In genomic region chr3:96487596-96488289, GRCm38 (mm10) we compare ENCODE assay signal across 8 mouse cellular contexts. TPM values are rescaled to one million over a fixed set of nuclear protein-coding genes. Genes with fewer than 3 reads are reported as not detected.
DNase-seq lines count a peak whose midpoint lies in the region; ATAC-seq lines count a peak whose summit lies in the region.

No protein-coding gene starts in this region.

- peak overlapping the region; percentile 65 for H3K9ac ChIP-seq in embryonic facial prominence, embryonic 13.5 days
- H3K9ac ChIP-seq in hindbrain, embryonic 12.5 days = peak overlapping the region; percentile 41
- H3K9ac ChIP-seq in liver, embryonic 11.5 days (ENCODE audit: low read depth, low read length) = peak overlapping the region; percentile 70

- ATAC-seq in embryonic facial prominence, embryonic 13.5 days (ENCODE audit: insufficient number of reproducible peaks, insufficient read depth, low FRiP score, low TSS enrichment, low read depth) = no peak
- 0 out of 2 replicates have a peak, but pooled peaks have one; percentile 2 for ATAC-seq in hindbrain, embryonic 12.5 days (ENCODE audit: low FRiP score)
- no peak for ATAC-seq in liver, embryonic 11.5 days (replicated peaks; ENCODE audit: low FRiP score)

- peak overlapping the region; percentile 79 for H3K27ac ChIP-seq in embryonic facial prominence, embryonic 13.5 days
- H3K27ac ChIP-seq in hindbrain, embryonic 12.5 days = peak overlapping the region; percentile 84
- peak overlapping the region; percentile 96 for H3K27ac ChIP-seq in liver, embryonic 11.5 days (ENCODE audit: low read depth, low read length)

- peaks cover 7% of the 10 kb centered on the region; the same call in 1 of the 2 replicates for H3K4me1 ChIP-seq in embryonic facial prominence, embryonic 13.5 days
- peaks cover 6% of the 10 kb centered on the region; the same call in 1 of the 2 replicates for H3K4me1 ChIP-seq in hindbrain, embryonic 12.5 days
- H3K4me1 ChIP-seq in liver, embryonic 11.5 days (replicated peaks; ENCODE audit: control insufficient read depth, insufficient read depth, low read length) = peaks cover 15% of the 10 kb centered on the region

- H3K36me3 ChIP-seq in embryonic facial prominence, embryonic 13.5 days = no peaks in the 10 kb centered on the region
- no peaks in the 10 kb centered on the region for H3K36me3 ChIP-seq in hindbrain, embryonic 12.5 days
- H3K36me3 ChIP-seq in liver, embryonic 11.5 days (ENCODE audit: control insufficient read depth, insufficient read depth, low read length) = no peaks in the 10 kb centered on the region

- H3K4me3 ChIP-seq in embryonic facial prominence, embryonic 13.5 days = peak overlapping the region; percentile 42
- peak overlapping the region; percentile 26 for H3K4me3 ChIP-seq in hindbrain, embryonic 12.5 days
- peak overlapping the region; percentile 43 for H3K4me3 ChIP-seq in liver, embryonic 11.5 days (ENCODE audit: low read depth, low read length)

- peak overlapping the region; percentile 62 for H3K4me2 ChIP-seq in embryonic facial prominence, embryonic 13.5 days
- peak overlapping the region; percentile 56 for H3K4me2 ChIP-seq in hindbrain, embryonic 12.5 days (replicated peaks)
- H3K4me2 ChIP-seq in liver, embryonic 11.5 days = peak overlapping the region; percentile 81

- WGBS in embryonic facial prominence, embryonic 13.5 days = 4% methylated on average over 25 of the region's 26 CpGs
- WGBS in hindbrain, embryonic 12.5 days = 4% methylated on average over 26 of the region's 26 CpGs
- 5% methylated on average over 24 of the region's 26 CpGs for WGBS in liver, embryonic 11.5 days

- DNase-seq in CD4-positive helper T cell, adult 2 months (ENCODE audit: low read depth, low spot score) = peak; percentile 76
- DNase-seq in R1 (ENCODE audit: low read depth, low spot score) = peak; percentile 70
- peak; percentile 51 for DNase-seq in liver, embryonic 11.5 days (ENCODE audit: low spot score)
- peak; percentile 58 to 71 for DNase-seq in natural killer cell, adult 2 months (ENCODE audit: low spot score in 2 of 2)
- peak; percentile 81 for DNase-seq in thymus, postnatal 4 days
- no peak for DNase-seq in ovary, adult 18-20 months (ENCODE audit: low spot score)

- peaks cover 13% of the 10 kb centered on the region for H3K27me3 ChIP-seq in embryonic facial prominence, embryonic 13.5 days
- peaks cover 21% of the 10 kb centered on the region for H3K27me3 ChIP-seq in hindbrain, embryonic 12.5 days
- no peaks in the 10 kb centered on the region for H3K27me3 ChIP-seq in liver, embryonic 11.5 days (replicated peaks; ENCODE audit: control insufficient read depth, insufficient read depth, low read length)

- H3K9me3 ChIP-seq in embryonic facial prominence, embryonic 13.5 days = no peaks in the 10 kb centered on the region
- no peaks in the 10 kb centered on the region for H3K9me3 ChIP-seq in hindbrain, embryonic 12.5 days (replicated peaks)
- H3K9me3 ChIP-seq in liver, embryonic 11.5 days (ENCODE audit: control insufficient read depth, low read length) = no peaks in the 10 kb centered on the region

RNA-seq across cellular contexts. Expression of gene BC107364, which starts 35.6 kb away (rescaled TPM):
- 0.20 TPM in 1 of 2 replicates, not detected in the other for polyA plus RNA-seq in embryonic facial prominence, embryonic 13.5 days (2015; fragmentation: Nextera tagmentation; extraction: Ambion mirVana)
- not detected in 2 replicates for polyA plus RNA-seq in hindbrain, embryonic 12.5 days (2016; fragmentation: Nextera tagmentation; extraction: Ambion mirVana)
- not detected in 2 replicates for polyA plus RNA-seq in liver, embryonic 11.5 days (2014; fragmentation: Nextera tagmentation; extraction: Ambion mirVana)

RNA-seq across cellular contexts. Expression of gene Hfe2, which starts 37.2 kb away (rescaled TPM):
- 1.5 and 1.9 TPM in 2 replicates for polyA plus RNA-seq in embryonic facial prominence, embryonic 13.5 days (2015; fragmentation: Nextera tagmentation; extraction: Ambion mirVana)
- polyA plus RNA-seq in hindbrain, embryonic 12.5 days (2016; fragmentation: Nextera tagmentation; extraction: Ambion mirVana) = 0.70 and 2.5 TPM in 2 replicates
- polyA plus RNA-seq in liver, embryonic 11.5 days (2014; fragmentation: Nextera tagmentation; extraction: Ambion mirVana) = 0.19 and 0.32 TPM in 2 replicates
